Mouse (Mus musculus): ENCODE measurements at regions not wholly inside any gene's neighbourhood (a gene's known extent, or its start where the extent isn't known, plus 50 kb on each side); places are given as distances from the start of the nearest gene placed in this dataset.
"Not testable (repeated sequence)": the region's sequence is repeated elsewhere in the genome, so short reads cannot be mapped to it uniquely, and the experiment has no call there.

DNA sequence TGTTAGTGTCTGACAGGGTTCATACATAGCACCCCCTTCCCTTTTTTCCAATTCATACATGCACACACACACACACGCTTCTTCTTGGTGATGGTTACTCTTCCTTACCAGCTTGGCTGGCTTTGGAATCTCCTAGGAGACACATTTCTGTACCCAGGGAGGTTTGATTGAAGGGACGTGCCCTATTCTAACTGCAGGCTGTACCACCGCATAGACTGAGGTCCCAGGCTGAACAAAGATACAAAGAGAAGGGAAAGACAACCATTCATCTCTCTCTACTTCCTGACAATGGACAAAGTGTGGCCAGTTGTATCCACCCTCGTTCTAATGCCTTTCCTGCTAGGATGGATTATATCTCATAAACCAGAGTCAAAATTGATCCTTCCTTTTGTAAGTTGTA, 100.0 kb downstream of the Raet1d start:
- DNase-seq: not testable (repeated sequence)

DNA sequence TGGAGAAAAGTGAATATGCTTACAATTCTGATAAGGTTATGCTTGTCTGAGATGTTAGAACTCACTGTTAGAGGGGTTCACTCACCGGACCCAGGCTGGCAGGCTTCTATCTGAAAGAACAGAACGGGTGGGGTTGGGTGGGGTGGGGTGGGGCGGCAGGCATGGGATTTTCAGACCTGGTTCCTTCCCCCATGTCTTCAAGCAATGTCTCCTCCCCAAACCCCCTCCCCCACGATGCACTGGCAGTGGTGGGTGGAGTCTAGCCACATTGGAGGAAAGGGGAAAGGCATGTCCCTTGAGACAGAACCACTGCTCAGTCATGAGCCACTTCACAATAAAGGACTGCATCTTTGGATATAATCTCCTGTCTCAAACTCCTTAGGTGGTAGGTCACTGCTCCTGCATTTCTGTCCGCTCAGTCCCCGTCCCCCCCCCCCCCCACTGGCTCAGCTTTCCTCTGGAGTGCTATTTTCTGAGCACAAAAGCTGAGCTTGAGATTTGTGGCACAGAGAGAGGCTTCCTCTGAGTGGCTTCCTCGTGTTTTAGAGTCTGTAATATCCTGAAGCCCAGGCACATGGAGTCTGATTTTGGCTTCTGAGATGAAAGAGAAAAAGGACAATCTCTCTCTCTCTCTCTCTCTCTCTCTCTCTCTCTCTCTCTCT, 100.6 kb downstream of the Raet1d start:
- DNase-seq: not testable (repeated sequence)

DNA sequence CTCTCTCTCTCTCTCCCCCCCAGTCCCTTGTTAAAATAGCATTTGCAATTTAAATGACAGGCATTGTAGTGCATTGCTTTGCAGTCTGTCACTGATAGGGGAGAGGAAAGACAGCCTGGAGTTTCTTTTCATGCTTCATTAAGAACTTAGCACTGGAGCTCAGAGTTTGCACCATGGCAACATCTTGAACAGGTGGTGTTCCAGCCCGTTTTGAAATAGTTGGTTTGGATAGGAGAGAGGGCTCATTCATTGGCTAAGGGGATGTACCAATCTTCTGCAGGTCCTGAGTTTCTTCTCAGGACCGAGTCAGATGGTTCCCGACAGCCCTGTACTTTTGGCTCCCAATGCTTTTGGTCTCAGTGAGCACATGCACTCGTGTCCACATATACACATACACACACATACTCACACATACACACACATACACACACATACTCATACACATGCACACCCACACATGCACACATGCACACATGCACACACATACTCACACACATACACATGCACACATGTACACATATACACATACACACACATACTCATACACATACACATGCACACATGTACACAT, 101.2 kb downstream of the Raet1d start:
- DNase-seq: not testable (repeated sequence)

DNA sequence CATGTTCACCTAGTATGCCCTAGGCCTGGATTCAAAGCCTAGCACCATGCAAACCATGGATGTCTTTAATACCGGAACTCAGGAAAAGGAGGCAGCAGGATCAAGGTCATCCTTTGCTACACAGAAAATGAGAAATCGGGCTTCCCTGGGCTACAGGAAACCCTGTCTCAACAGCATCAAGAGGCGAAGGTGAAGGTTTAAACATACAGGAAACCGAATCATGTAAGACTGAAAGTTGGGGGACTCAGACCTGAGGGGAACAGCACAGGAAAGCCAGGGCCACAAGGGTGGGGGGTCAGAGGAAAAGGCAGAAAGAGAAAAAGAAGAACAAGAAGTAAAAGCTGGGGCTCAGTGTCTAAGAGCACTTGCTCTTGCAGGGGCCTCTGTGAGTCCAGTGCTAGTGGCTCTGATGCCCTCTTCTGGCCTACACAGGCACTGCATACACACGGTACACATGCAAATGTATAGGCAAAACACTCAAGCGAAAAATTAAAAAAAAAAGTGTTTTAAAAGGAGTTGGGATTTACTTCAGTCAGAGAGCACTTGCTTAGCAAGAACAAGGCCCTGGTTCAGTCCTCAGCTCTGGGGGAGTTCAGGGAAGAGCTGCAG, 111.5 kb downstream of the Raet1d start:
- peak; percentile 2 for DNase-seq

DNA sequence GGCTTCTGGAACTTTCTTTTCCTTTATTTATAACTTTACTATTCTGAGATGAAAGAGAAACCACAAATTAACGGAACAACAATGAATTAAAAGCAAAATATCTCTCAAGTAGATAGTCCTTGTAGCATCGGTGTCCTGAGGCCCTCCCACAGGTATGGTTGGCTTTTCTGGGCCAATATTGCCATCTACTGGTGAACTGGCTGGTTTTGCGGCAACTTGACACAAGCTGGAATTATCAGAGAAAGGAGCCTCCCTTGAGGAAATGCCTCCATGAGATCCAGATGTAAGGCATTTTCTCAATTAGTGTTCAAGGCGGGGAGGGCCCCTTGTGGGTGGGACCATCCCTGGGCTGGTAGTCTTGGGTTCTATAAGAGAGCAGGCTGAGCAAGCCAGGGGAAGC, 119.5 kb downstream of the Raet1d start:
- DNase-seq: peak; percentile 12

DNA sequence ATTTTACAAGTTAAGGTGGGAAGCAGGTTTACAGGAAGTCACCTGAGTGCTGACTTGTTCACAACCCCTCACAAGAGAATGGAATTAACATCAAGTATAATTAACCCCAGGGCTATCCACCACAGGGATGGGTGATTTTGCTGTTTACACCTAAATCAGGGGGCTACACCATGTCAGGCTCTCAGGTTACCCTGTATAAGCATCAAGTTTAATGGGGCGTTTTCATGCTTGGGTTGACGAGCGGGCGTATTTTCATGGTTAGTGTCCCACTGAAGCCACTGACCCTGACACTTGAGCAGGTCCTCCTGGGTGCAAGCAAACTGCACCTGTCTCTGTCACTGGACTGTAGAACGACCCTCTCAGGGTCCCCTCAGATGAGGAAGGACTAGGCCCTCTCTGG, 126.7 kb downstream of the Raet1d start:
- not testable (repeated sequence) for DNase-seq

DNA sequence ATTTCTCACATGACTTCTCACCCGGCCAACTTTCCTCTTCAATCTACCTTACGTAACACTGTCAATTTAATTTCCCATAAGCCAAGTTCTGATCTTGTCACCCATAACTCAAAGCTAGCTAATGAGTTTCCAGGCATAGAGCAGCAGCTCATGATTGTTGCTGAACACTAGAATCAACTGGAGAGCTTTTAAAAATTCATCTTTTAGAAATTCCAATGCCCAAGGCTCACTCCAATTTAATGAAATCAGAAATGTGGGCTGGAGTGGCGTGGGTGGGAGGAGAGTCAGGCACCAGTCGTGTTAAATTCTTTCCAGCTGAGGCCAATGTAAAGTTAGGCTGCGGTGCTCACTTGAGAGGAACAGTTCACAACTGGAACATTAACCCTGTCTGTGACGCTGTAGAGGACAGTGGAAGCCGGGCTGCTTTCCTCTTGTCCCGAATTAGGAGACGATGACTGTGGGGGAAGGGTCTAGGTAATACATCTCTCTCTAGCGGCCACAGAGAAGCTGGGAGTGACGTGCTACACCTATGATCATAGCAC, 131.5 kb downstream of the Raet1d start:
- DNase-seq: not testable (repeated sequence)

DNA sequence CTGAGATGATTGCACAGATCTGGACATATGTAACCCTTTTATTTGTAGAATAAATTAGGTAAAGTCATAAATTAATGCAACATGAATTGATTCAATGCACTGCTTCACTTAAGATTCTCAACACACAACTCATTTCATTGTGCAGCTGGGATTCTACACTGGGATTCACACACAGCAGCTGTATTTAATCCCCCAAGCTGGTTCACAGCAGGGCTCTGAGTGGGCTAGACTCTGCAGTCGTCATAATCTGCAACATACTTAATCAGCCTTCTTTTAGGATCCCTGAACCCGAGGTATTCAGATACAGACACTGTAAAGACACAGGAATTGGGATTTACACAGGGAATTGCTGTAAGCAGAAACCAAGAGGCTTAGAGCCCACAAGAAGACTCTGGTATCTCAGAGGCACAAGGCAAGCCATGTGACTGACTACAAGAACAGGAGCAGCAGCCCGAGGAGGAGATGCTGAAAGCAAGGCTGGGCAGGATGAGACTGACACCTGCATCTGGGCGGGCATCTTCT, 135.7 kb downstream of the Raet1d start:
- no peak for DNase-seq

Measured in thymus, postnatal 25 days (tissue).